Mouse (Mus musculus) embryonic facial prominence, embryonic 12.5 days (tissue): ENCODE measurements at regions not wholly inside any gene's neighbourhood (a gene's known extent, or its start where the extent isn't known, plus 50 kb on each side); places are given as distances from the start of the nearest gene placed in this dataset.

ENCODE experiments used
- ATAC-seq: fragments of 200-750 bp; cut with Nextera tagmentation; 2 replicates; pipeline ENCODE4 v1.8.0; 2017; ENCODE audit not compliant: insufficient number of reproducible peaks, insufficient read depth, low FRiP score, low TSS enrichment
- H3K27ac ChIP-seq: fragments of 300-500 bp; sonication (generic); 2 replicates; pipeline ENCODE4 v1.5.1; 2016; ENCODE audit warnings: mild to moderate bottlenecking
- H3K27me3 ChIP-seq: fragments of 300-500 bp; sonication (generic); 2 replicates; pipeline ENCODE4 v1.6.1; 2016; ENCODE audit warnings: mild to moderate bottlenecking, moderate library complexity
- H3K36me3 ChIP-seq: fragments of 300-500 bp; sonication (generic); 2 replicates; pipeline ENCODE4 v1.6.1; 2016; ENCODE audit warnings: mild to moderate bottlenecking
- H3K4me1 ChIP-seq: fragments of 300-500 bp; sonication (generic); 2 replicates; pipeline ENCODE4 v1.6.1; 2016
- H3K4me2 ChIP-seq: fragments of 300-500 bp; sonication (generic); replicated peaks from 2 replicates; pipeline ENCODE4 v1.6.1; 2016; ENCODE audit warnings: mild to moderate bottlenecking, moderate library complexity
- H3K4me3 ChIP-seq: fragments of 300-500 bp; sonication (generic); 2 replicates; pipeline ENCODE4 v1.5.1; 2016; ENCODE audit warnings: mild to moderate bottlenecking
- H3K9ac ChIP-seq: fragments of 300-500 bp; sonication (generic); 2 replicates; pipeline ENCODE4 v1.6.1; 2016; ENCODE audit warnings: mild to moderate bottlenecking, moderate library complexity
- H3K9me3 ChIP-seq: fragments of 300-500 bp; sonication (generic); 2 replicates; pipeline ENCODE4 v1.6.1; 2016; ENCODE audit warnings: mild to moderate bottlenecking, moderate library complexity
- WGBS: fragments of 180-500 bp; shearing (Covaris S2); methylation state at CpG from one replicate; pipeline ENCODE4 v1.1.7; 2016; 5-methylcytosine and 5-hydroxymethylcytosine counted together

DNA sequence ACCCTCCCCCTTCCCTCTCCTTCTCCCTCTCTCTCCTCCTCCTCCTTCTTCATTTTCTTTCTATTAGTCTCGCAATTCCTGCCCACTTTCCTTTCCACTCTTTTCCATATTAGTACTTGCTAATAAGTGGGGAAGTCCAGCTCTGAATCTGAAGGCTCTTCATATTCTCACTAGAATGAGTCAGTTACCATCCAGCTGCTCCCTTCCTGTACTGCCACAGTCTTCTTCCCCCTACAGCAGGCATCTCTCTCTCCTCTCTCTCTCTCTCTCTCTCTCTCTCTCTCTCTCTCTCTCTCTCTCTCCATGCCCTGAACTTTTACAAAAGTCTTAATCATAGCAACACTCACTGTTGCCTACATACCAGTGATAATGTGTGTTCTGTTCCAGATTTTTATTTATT lies 226.6 kb upstream of the Pter start:
- Histone ChIP-seq H3K27ac (no peak overlapping the region), H3K4me2 (no peak overlapping the region), H3K9ac (no peak overlapping the region), H3K9me3 (no peaks in the 10 kb centered on the region), H3K4me1 (no peaks in the 10 kb centered on the region), H3K36me3 (no peaks in the 10 kb centered on the region), H3K27me3 (no peaks in the 10 kb centered on the region), H3K4me3 (no peak overlapping the region)
- WGBS: 72% methylated on average over 1 of the region's 1 CpGs
- no peak for ATAC-seq

DNA sequence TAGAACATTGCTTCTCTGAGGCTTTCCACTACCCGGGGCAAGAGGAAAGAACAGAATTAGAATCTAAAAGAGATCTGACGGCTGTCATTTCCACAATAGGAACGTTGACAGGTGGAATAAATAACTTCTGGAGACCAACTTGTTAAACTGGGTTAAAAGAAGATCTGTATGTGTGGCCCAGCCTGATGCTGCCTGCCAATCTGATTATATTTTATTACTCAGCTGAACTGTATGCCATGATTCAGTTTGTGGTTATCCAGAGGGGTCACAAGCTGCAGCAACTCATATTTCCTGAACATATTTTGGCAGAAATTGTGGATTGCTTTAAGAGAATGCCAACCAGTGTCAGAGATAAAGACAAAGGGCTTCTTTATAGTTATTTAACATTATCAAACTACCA lies 224.5 kb upstream of the Pter start:
- Histone ChIP-seq H3K4me3 (no peak overlapping the region), H3K4me2 (no peak overlapping the region), H3K36me3 (no peaks in the 10 kb centered on the region), H3K27ac (no peak overlapping the region), H3K9me3 (no peaks in the 10 kb centered on the region), H3K27me3 (no peaks in the 10 kb centered on the region), H3K9ac (no peak overlapping the region), H3K4me1 (no peaks in the 10 kb centered on the region)
- WGBS: 61% methylated on average over 3 of the region's 3 CpGs
- ATAC-seq: no peak

DNA sequence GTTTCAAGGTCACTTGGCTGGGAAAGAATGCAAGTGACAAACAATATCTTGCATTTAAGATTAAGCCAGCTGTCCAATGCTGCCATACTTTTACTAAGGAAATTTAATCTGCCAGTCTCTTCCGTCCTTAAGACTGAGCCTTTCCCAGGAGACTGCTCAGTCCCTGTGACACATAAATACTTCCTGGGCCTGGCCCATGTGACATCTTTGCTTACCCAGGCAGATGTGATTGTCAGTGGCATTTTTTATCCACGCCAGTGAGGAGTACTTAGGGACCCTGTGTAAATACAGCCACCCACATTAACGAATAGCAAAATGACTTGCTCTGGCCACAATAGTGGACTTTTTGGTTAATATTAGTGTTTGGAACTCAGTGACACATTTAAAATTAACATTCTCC lies 216.3 kb upstream of the Pter start:
- Histone ChIP-seq H3K36me3 (no peaks in the 10 kb centered on the region), H3K27me3 (no peaks in the 10 kb centered on the region), H3K4me1 (no peaks in the 10 kb centered on the region), H3K9ac (no peak overlapping the region), H3K27ac (no peak overlapping the region), H3K9me3 (no peaks in the 10 kb centered on the region), H3K4me3 (no peak overlapping the region), H3K4me2 (no peak overlapping the region)
- WGBS: 56% methylated on average over 3 of the region's 3 CpGs
- no peak for ATAC-seq

DNA sequence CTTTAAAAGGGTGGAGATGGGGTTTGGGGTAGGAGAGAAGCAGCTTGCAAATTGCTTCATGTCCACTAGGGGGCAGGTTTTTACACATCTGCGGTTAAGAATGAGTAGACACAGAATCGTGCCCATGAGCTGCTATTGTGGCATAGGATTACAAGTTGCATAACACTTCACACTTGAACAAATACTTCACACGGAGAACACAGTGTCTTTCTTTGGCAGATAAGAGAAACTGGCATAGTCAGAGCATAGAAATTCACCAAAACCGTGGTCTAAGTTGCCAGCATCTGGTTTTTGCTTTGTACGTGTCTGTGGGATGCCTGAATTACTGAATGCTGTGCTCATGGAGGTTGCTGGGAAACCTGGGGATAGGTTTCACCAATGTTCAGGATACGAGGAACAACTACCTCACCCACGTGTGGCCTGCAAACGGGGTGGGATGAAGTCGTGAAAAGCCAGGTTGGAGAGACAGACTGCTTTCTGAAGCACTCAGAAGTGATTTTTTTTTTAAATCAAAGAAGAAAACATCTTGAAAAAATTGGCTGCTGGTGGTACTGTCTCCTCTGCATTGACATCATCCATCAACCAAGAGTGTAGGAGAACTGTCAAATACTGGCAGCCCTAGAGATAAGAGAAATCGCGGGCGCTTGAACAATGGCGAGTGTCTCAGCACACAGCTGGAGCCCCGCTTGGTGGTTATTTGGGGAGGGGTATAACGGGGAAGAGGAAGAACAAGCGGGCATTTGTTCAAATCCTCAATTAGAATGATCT lies 214.5 kb upstream of the Pter start:
- no peak overlapping the region for H3K27ac ChIP-seq
- H3K9ac ChIP-seq: no peak overlapping the region
- no peaks in the 10 kb centered on the region for H3K36me3 ChIP-seq
- no peaks in the 10 kb centered on the region for H3K9me3 ChIP-seq
- WGBS: 51% methylated on average over 16 of the region's 16 CpGs
- 0 out of 2 replicates have a peak overlapping the region, but pooled peaks have one; percentile 0 for H3K4me2 ChIP-seq
- 0 out of 2 replicates have a peak, but pooled peaks have one; percentile 28 for ATAC-seq
- no peak overlapping the region for H3K4me3 ChIP-seq
- no peaks in the 10 kb centered on the region for H3K4me1 ChIP-seq
- H3K27me3 ChIP-seq: no peaks in the 10 kb centered on the region

DNA sequence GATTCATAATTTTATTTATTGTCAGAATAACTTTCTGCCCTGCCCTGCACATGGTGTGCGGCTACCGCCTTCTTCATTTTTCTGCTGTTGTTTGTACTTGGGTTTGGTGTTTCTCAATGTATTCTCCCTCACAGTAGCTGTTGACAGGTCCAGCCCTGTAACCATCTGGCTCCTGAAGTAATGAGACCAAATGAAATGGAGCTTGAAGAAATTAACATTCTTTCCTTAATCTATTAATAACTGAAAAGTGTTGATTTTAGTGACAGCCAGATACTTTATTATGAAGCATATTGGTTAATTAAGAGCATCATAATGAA lies 214.0 kb upstream of the Pter start:
- 82% methylated on average over 2 of the region's 2 CpGs for WGBS
- no peaks in the 10 kb centered on the region for H3K27me3 ChIP-seq
- H3K4me3 ChIP-seq: no peak overlapping the region
- H3K27ac ChIP-seq: no peak overlapping the region
- no peak overlapping the region for H3K9ac ChIP-seq
- no peaks in the 10 kb centered on the region for H3K4me1 ChIP-seq
- no peaks in the 10 kb centered on the region for H3K9me3 ChIP-seq
- no peak overlapping the region for H3K4me2 ChIP-seq
- no peak for ATAC-seq
- no peaks in the 10 kb centered on the region for H3K36me3 ChIP-seq

DNA sequence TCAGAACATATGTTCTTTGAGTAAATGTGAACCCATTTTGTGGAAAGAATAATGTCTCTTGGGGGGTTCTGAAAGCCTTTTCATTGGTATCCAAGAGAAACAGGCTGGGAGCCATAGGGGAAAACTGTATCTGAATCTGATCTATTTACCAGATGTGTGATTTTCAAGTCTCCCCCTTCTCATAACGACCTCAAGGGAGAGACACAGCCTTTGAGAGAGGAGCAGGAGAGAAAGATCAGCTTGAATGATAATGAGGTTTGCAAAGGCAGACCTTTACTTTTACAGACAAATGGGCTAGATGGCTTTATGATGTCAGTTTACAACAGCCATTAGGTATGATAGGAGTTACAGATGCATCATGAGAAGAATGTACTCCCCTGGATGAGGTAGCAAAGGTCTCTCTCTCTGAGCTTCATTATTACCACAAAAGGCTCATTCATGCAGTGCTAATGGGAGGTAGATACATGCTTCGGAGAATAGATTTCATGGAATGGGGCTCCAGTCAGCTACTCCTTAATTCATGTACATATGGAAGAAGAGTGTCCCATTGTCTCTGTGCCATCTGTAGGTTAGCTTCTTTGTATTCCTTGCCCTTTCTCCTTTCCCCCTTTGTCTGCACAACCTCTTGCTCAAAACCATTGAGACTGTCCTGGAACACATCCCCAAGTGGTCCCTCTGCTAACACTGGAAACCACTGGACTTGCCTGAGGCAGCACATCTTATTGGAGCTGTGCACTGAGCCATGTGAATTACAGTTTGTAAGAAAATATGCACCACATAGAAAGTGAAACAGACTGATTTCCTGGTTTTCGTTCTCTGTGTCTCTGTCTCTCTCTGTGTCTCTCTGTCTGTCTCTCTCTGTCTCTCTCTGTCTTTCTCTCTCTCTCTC lies 207.5 kb upstream of the Pter start:
- WGBS: 48% methylated on average over 3 of the region's 3 CpGs
- no peak overlapping the region for H3K9ac ChIP-seq
- 0 out of 2 replicates have a peak, but pooled peaks have one; percentile 22 for ATAC-seq

DNA sequence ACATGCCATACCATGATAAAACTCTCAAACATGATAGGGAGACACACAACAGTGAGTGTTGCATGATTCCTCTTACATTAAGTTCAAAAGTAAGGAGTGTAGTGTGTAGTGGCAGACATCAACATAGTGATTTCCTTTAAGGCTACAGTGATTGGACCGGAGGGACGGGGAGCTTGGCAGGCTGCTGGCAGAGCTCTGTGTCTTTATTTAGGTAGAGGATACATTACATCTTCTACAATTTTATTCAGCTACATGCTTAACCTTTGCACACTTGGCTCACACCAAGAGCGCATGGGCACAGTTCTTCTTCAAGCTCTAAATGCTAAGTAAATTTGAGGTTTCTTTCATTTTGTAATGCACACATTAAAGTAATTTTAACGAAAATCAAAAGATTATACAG lies 194.6 kb upstream of the Pter start:
- no peaks in the 10 kb centered on the region for H3K36me3 ChIP-seq
- no peaks in the 10 kb centered on the region for H3K9me3 ChIP-seq
- H3K27me3 ChIP-seq: no peaks in the 10 kb centered on the region
- no peak overlapping the region for H3K4me3 ChIP-seq
- no peak overlapping the region for H3K27ac ChIP-seq
- H3K4me1 ChIP-seq: no peaks in the 10 kb centered on the region
- no peak for ATAC-seq
- 72% methylated on average over 4 of the region's 4 CpGs for WGBS
- H3K4me2 ChIP-seq: no peak overlapping the region
- no peak overlapping the region for H3K9ac ChIP-seq

More for the DNA sequence above, 207.5 kb upstream of the Pter start:
- no peaks in the 10 kb centered on the region for H3K27me3 ChIP-seq
- no peaks in the 10 kb centered on the region for H3K9me3 ChIP-seq
- no peak overlapping the region for H3K4me2 ChIP-seq
- H3K36me3 ChIP-seq: no peaks in the 10 kb centered on the region
- no peaks in the 10 kb centered on the region for H3K4me1 ChIP-seq
- H3K27ac ChIP-seq: no peak overlapping the region
- H3K4me3 ChIP-seq: no peak overlapping the region

DNA sequence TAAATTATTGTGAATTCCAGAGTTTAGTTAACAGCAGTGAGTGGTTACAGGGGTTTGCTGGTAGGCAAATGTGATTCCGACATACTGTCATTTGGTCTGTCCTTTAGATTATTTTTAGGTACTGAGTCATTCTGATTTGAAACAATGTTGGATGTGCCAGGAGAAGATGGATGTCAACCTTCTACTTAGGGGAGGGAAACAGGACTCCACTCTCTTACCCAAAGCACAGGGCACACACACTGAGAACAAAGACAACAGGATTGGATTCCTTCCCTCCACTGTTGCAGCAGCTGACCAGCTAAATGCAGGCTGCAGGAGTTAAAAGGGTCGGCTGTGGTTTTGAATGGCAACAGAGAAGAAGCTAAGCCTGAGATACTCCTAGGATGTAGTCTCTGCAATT lies 186.7 kb upstream of the Pter start:
- Histone ChIP-seq H3K4me3 (no peak overlapping the region), H3K4me1 (no peaks in the 10 kb centered on the region), H3K27ac (no peak overlapping the region), H3K36me3 (no peaks in the 10 kb centered on the region), H3K4me2 (no peak overlapping the region), H3K9ac (no peak overlapping the region), H3K27me3 (no peaks in the 10 kb centered on the region), H3K9me3 (no peaks in the 10 kb centered on the region)
- WGBS: 50% methylated on average over 2 of the region's 2 CpGs
- ATAC-seq: no peak

DNA sequence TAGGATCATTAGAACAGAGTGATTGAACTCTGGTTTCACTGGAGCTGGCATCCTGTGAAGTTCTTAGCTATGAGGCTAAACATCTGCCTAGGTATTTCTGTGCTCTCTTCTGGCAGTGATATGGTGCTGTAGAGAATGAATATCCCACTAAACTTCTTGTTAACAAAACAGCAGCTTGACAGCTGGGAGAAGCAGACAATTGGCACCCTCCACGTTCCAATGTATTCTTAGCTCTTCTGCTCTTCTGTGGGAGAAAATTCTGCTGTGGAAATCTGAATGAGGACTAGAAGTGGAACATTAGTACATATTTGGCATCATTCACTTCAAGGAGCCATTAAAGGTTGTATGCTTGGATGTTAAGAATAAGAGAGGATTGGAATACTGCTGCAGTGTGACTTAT lies 177.0 kb upstream of the Pter start:
- H3K4me2 ChIP-seq: no peak overlapping the region
- H3K27ac ChIP-seq: no peak overlapping the region
- no peak overlapping the region for H3K4me3 ChIP-seq
- no peak overlapping the region for H3K9ac ChIP-seq
- H3K9me3 ChIP-seq: no peaks in the 10 kb centered on the region
- WGBS: 77% methylated on average over 1 of the region's 1 CpGs
- no peaks in the 10 kb centered on the region for H3K4me1 ChIP-seq
- H3K27me3 ChIP-seq: no peaks in the 10 kb centered on the region
- no peaks in the 10 kb centered on the region for H3K36me3 ChIP-seq
- no peak for ATAC-seq

DNA sequence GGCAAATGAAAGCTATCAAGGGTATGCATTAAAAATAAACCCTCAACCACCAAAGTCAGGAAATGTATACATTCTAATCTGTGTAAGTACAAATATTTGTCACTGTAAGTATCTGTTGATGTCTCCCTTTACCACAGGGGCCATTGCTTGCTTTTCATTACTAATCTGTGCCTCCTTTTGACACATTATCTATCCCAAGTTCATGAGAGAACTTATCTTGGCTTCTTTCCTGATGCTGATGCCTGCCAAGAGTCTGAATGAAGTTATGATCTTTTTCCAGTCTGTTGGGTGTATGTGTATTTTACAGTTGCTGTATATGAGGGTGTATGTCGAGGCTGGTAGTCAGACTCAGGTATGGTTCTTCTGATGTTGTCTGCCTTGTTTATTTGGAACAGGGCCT lies 165.0 kb upstream of the Pter start:
- Histone ChIP-seq H3K27ac (no peak overlapping the region), H3K9me3 (no peaks in the 10 kb centered on the region), H3K27me3 (no peaks in the 10 kb centered on the region), H3K36me3 (no peaks in the 10 kb centered on the region), H3K4me3 (no peak overlapping the region), H3K9ac (no peak overlapping the region), H3K4me1 (no peaks in the 10 kb centered on the region), H3K4me2 (no peak overlapping the region)
- ATAC-seq: no peak
- 85% methylated on average over 1 of the region's 1 CpGs for WGBS

DNA sequence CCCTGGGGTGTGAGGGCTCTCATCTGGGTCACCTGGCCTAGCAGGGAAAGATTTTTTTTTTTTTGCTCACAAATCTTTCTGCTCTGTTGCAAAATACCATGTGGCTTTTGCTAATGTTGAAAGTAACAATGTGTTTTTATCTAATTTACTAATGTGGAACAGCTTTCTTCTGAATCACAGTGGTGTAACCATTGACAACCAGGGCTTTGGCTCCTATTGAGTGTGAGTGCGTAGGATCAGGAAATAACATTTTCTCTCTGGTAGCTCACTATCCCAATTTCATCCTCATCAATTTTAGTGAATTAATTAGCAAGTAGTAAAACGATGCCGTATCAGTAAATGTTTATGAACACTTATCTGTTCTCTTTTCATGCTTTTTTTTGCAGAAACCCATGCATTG lies 163.9 kb upstream of the Pter start:
- Histone ChIP-seq H3K9me3 (no peaks in the 10 kb centered on the region), H3K4me1 (no peaks in the 10 kb centered on the region), H3K4me2 (no peak overlapping the region), H3K4me3 (no peak overlapping the region), H3K27ac (no peak overlapping the region), H3K27me3 (no peaks in the 10 kb centered on the region), H3K9ac (no peak overlapping the region), H3K36me3 (no peaks in the 10 kb centered on the region)
- no peak for ATAC-seq
- WGBS: 89% methylated on average over 3 of the region's 3 CpGs

DNA sequence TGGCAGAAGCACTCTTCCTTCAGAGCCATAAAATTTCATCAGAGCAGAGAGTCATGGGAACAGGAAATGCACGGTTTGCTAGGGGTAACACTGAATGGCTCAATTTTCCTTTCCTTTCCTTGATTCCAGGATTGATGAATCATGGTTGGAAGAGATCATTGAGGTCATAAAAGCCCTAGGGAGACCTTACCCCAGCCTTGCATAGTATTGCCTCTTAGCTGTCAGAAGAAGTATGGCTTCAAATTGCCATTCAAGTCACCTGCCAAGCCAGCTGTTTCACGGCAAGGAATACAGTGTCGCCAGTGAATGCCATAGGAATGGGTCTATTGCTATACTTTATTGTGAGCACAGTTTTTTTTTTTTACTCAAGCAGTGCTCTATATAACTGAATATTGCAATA lies 162.4 kb upstream of the Pter start:
- Histone ChIP-seq H3K4me2 (no peak overlapping the region), H3K9ac (no peak overlapping the region), H3K27me3 (no peaks in the 10 kb centered on the region), H3K9me3 (no peaks in the 10 kb centered on the region), H3K36me3 (no peaks in the 10 kb centered on the region), H3K4me3 (no peak overlapping the region), H3K4me1 (no peaks in the 10 kb centered on the region), H3K27ac (no peak overlapping the region)
- 80% methylated on average over 3 of the region's 3 CpGs for WGBS
- ATAC-seq: no peak
